Mouse (Mus musculus) liver, embryonic 14.5 days (tissue): ENCODE data around the gene Adssl1. TPM values are rescaled to one million over a fixed set of nuclear protein-coding genes. Genes with fewer than 3 reads are reported as not detected.

Source experiments
- ATAC-seq: fragments of 200-750 bp; cut with Nextera tagmentation; 2 replicates; pipeline ENCODE4 v1.8.0; 2017; ENCODE audit warnings: moderate number of reproducible peaks, mild to moderate bottlenecking, moderate library complexity; ENCODE audit not compliant: insufficient read depth
- DNase-seq, 3 experiments: peaks; one replicate each; pipeline ENCODE4 v3.0.0-alpha.2; 2012 to 2013; ENCODE audit warnings: low read depth in 3 of 3, low spot score in 3 of 3
- H3K27ac ChIP-seq: fragments of 300-500 bp; sonication (generic); 2 replicates; pipeline ENCODE4 v1.5.1; 2014; ENCODE audit warnings: moderate library complexity, mild to moderate bottlenecking, control low read depth, inconsistent platforms
- H3K27me3 ChIP-seq: fragments of 300-500 bp; sonication (generic); 2 replicates; pipeline ENCODE4 v1.6.1; 2014; ENCODE audit warnings: mild to moderate bottlenecking, low read length, moderate library complexity; ENCODE audit not compliant: control insufficient read depth, insufficient read depth
- H3K36me3 ChIP-seq: fragments of 300-500 bp; sonication (generic); replicated peaks from 2 replicates; pipeline ENCODE4 v1.6.1; 2014; ENCODE audit warnings: low read depth; ENCODE audit not compliant: control insufficient read depth, insufficient read depth
- H3K4me1 ChIP-seq, 2 experiments: fragments of 200-500 bp in 1 of 2; fragments of 300-500 bp in 1 of 2; sonication (generic) in 1 of 2; replicated peaks; 2 replicates each; pipeline ENCODE4 v1.6.1; 2012 to 2014; ENCODE audit warnings: antibody characterized with exemption in 1 of 2, inconsistent platforms in 1 of 2, low read length in 1 of 2; ENCODE audit not compliant: control insufficient read depth in 2 of 2, insufficient read depth in 2 of 2
- H3K4me2 ChIP-seq: fragments of 300-500 bp; sonication (generic); 2 replicates; pipeline ENCODE4 v1.6.1; 2014; ENCODE audit warnings: low read depth, mild to moderate bottlenecking, control low read depth, moderate library complexity
- H3K4me3 ChIP-seq, 2 experiments: fragments of 200-500 bp in 1 of 2; fragments of 300-500 bp in 1 of 2; sonication (generic) in 1 of 2; 2 replicates each; pipeline ENCODE4 v1.5.1; 2012 to 2014; ENCODE audit warnings: low read depth in 2 of 2, low read length in 2 of 2, mild to moderate bottlenecking in 2 of 2, control low read depth in 1 of 2, inconsistent platforms in 1 of 2, moderate library complexity in 1 of 2; ENCODE audit not compliant: insufficient read depth in 1 of 2
- H3K9ac ChIP-seq: fragments of 300-500 bp; sonication (generic); replicated peaks from 2 replicates; pipeline ENCODE4 v1.6.1; 2014; ENCODE audit warnings: mild to moderate bottlenecking, control low read depth, moderate library complexity
- H3K9me3 ChIP-seq: fragments of 300-500 bp; sonication (generic); 2 replicates; pipeline ENCODE4 v1.6.1; 2016; ENCODE audit warnings: low read length, mixed read lengths; ENCODE audit not compliant: control insufficient read depth
- CTCF ChIP-seq: IDR thresholded peaks from 2 replicates; pipeline ENCODE4 v1.5.1; 2016; ENCODE audit warnings: antibody characterized with exemption, low read depth, control low read depth
- EP300 ChIP-seq: IDR thresholded peaks from 2 replicates; pipeline ENCODE4 v1.6.1; 2016; ENCODE audit warnings: antibody characterized with exemption, low read depth
- WGBS: fragments of 180-500 bp; shearing (Covaris S2); extraction: QIAGEN DNeasy Blood & Tissue Kit; methylation state at CpG from one replicate; pipeline ENCODE4 v1.1.7; 2014; ENCODE audit not compliant: insufficient replicate concordance; 5-methylcytosine and 5-hydroxymethylcytosine counted together
- polyA plus RNA-seq, 2 experiments: library from polyadenylated mRNA; depleted of rRNA in 1 of 2; stranded (reverse) in 1 of 2; unstranded in 1 of 2; fragments of >200 nt; fragmentation: Nextera tagmentation in 1 of 2; extraction: Ambion mirVana in 1 of 2; gene quantifications; 2 replicates each; pipeline versions ENCODE4 v1.2.1 to v1.2.3; 2012 to 2014

Adssl1 gene
- polyA plus RNA-seq, 2 experiments = 5.4 to 8.5 TPM

GRCm38 (mm10) chr12:112576749-112577148, 43.1 kb upstream of the Adssl1 start:
- Histone ChIP-seq H3K36me3 (no peaks in the 10 kb centered on the region), H3K4me2 (no peak overlapping the region), H3K9me3 (no peaks in the 10 kb centered on the region), H3K27ac (no peak overlapping the region), H3K4me1 (peaks cover 0 to 31% of the 10 kb centered on the region in 2 experiments; a peak in 2 of 4 replicates), H3K9ac (no peak overlapping the region), H3K27me3 (no peaks in the 10 kb centered on the region), H3K4me3 (no peak overlapping the region)
- no peak for ATAC-seq
- no peak for TF ChIP-seq CTCF
- TF ChIP-seq EP300 = no peak
- DNase-seq = no peak
- WGBS = 28% methylated on average over 3 of the region's 3 CpGs

GRCm38 (mm10) chr12:112578296-112579090, 41.4 kb upstream of the Adssl1 start:
- no peak for TF ChIP-seq EP300
- TF ChIP-seq CTCF = no peak
- WGBS = 62% methylated on average over 6 of the region's 6 CpGs
- no peak for ATAC-seq
- Histone ChIP-seq H3K9me3 (no peaks in the 10 kb centered on the region), H3K9ac (no peak overlapping the region), H3K36me3 (no peaks in the 10 kb centered on the region), H3K27me3 (no peaks in the 10 kb centered on the region), H3K4me1 (peaks cover 0 to 34% of the 10 kb centered on the region in 2 experiments; a peak in 2 of 4 replicates), H3K27ac (no peak overlapping the region), H3K4me3 (no peak overlapping the region), H3K4me2 (no peak overlapping the region)
- DNase-seq = no peak

DNA sequence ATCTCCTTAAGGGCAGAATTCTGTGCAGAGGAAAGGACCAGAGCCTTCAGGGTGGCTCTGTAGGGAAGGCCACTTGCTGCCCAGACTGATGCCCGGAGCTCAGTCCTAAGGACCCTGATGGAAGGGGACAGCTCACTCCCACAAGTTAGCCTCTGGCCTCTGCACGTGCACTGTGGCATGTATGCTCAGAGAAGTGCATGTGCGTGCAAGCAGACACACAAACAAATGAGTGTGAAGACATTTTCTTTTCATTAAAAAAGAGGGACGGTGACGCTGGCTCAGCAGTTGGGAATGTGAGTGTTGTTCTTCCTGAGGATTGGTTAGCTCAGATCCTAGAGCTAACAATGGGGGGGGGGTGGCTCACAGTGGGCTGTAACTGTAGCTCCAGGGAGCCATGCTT, 40.4 kb upstream of the Adssl1 start:
- 49% methylated on average over 5 of the region's 5 CpGs for WGBS
- Histone ChIP-seq H3K36me3 (no peaks in the 10 kb centered on the region), H3K9ac (no peak overlapping the region), H3K27me3 (no peaks in the 10 kb centered on the region), H3K4me3 (no peak overlapping the region), H3K27ac (no peak overlapping the region), H3K4me2 (no peak overlapping the region), H3K9me3 (no peaks in the 10 kb centered on the region), H3K4me1 (peaks cover 0 to 34% of the 10 kb centered on the region in 2 experiments; a peak in 2 of 4 replicates)
- TF ChIP-seq CTCF (no peak), EP300 (no peak)
- DNase-seq (no peak), ATAC-seq (no peak)

DNA sequence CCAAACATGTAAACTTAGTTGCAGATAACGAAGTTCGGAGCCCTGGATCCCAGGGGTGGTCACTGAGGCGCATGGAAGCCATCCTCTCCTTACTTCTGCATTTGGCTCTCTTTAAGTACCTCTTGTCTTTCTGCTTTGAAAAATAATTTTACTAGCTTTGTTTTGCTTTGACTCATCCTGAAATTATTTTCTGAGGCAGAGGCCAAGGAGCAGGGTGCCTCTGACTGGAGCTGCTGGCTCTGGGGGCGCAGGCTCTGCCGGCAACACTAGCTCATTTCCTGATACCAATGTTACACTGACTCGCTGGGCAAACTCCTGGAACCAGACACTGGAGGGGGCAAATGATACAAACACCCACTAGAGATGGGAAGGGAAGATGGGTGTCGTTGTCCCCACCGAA, 39.9 kb upstream of the Adssl1 start:
- H3K4me3 ChIP-seq = no peak overlapping the region
- H3K9ac ChIP-seq = no peak overlapping the region
- no peaks in the 10 kb centered on the region for H3K27me3 ChIP-seq
- no peak for DNase-seq
- no peak overlapping the region for H3K27ac ChIP-seq
- TF ChIP-seq CTCF (no peak), EP300 (no peak)
- no peak overlapping the region for H3K4me2 ChIP-seq
- ATAC-seq = no peak
- no peaks in the 10 kb centered on the region for H3K9me3 ChIP-seq
- H3K36me3 ChIP-seq = no peaks in the 10 kb centered on the region
- WGBS = 72% methylated on average over 8 of the region's 8 CpGs
- H3K4me1 ChIP-seq = peaks cover 0 to 34% of the 10 kb centered on the region in 2 experiments; a peak in 2 of 4 replicates

DNA sequence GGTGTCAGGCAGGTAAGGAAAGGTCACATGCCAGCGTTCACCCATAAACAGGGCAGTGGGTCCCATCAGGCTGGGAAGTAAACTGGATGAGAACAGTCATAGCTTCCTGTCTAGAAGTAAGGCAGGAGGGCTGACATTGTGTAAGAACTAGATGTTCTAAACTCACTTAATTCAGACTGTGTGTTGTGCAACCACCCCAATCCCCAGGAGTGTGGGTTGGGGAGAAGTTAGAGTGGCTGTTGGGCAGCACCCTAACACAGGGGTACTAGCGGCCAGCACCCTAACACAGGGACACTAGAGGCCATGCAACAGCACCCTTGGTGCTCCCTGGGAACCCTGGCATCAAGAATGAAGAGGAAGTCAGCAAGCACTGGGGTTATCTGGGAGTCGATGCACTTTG, 38.7 kb upstream of the Adssl1 start:
- no peak overlapping the region for H3K4me2 ChIP-seq
- TF ChIP-seq CTCF = no peak
- TF ChIP-seq EP300 = no peak
- DNase-seq (no peak), ATAC-seq (peak; percentile 29; the same call in 1 of the 2 replicates)
- no peak overlapping the region for H3K4me3 ChIP-seq
- no peak overlapping the region for H3K27ac ChIP-seq
- no peaks in the 10 kb centered on the region for H3K27me3 ChIP-seq
- H3K9ac ChIP-seq = no peak overlapping the region
- H3K9me3 ChIP-seq = no peaks in the 10 kb centered on the region
- peaks cover 0 to 42% of the 10 kb centered on the region in 2 experiments; a peak in 2 of 4 replicates for H3K4me1 ChIP-seq
- 47% methylated on average over 3 of the region's 3 CpGs for WGBS
- H3K36me3 ChIP-seq = no peaks in the 10 kb centered on the region
